Comparison of ENCODE assay signal across 21 mouse cellular contexts in the genomic region with DNA sequence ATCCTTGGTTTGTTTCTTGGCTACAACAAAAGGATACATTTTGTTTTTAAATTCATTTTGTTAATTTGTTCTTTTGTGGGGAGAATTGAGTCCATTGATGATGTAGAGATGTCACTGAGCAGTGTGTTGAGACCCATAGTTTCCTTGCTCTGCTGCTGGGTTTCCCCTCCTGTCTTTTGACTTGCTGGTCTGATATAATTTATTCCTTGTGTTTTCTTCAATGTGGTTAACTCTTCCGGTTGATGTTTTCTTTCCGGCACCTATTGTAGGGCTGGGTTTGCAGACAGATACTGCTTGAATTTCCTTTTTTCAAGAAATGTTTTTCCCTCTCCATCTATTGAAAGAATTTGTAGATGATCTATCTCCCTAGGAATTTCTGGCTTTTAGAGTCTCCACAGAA. TPM values are rescaled to one million over a fixed set of nuclear protein-coding genes. Genes with fewer than 3 reads are reported as not detected.
DNase-seq lines count a peak whose midpoint lies in the region; ATAC-seq and TF ChIP-seq lines count a peak whose summit lies in the region.
"Had no signal": no experiment of that assay in that cellular context is flagged by ENCODE, and none has a peak within 500 bp of the region (broad histone marks: within the 10 kb centered on the region; RNA-seq: fewer than 3 reads in every experiment).

No protein-coding gene starts in this region.

- H3K4me1 ChIP-seq in heart, embryonic 12.5 days (replicated peaks), result peaks cover 12% of the 10 kb centered on the region; the same call in 1 of the 2 replicates
- H3K4me1 ChIP-seq: embryonic facial prominence, embryonic 10.5 days; embryonic facial prominence, embryonic 12.5 days had no signal

- H3K36me3 ChIP-seq in heart, embryonic 12.5 days, result peaks cover 62% of the 10 kb centered on the region
- H3K36me3 ChIP-seq: embryonic facial prominence, embryonic 10.5 days; embryonic facial prominence, embryonic 12.5 days had no signal

- H3K4me2 ChIP-seq in heart, embryonic 12.5 days, result no peak overlapping the region
- H3K4me2 ChIP-seq: embryonic facial prominence, embryonic 12.5 days had no signal

- H3K27ac ChIP-seq in heart, embryonic 12.5 days (ENCODE audit: poor library complexity, severe bottlenecking), result no peak overlapping the region
- H3K27ac ChIP-seq in left cerebral cortex, adult 2 months, result no peak overlapping the region
- H3K27ac ChIP-seq: embryonic facial prominence, embryonic 10.5 days; embryonic facial prominence, embryonic 12.5 days had no signal

- no peak overlapping the region for H3K9ac ChIP-seq in heart, embryonic 12.5 days
- H3K9ac ChIP-seq: embryonic facial prominence, embryonic 12.5 days had no signal

- DNase-seq in heart, adult 11 months, result peak; percentile 17
- DNase-seq in layer of hippocampus, postnatal 10 days (ENCODE audit: low spot score in 2 of 2), result no peak
- no peak for DNase-seq in left cerebral cortex, adult 2 months (ENCODE audit: extremely low spot score in 1 of 2, low spot score in 2 of 2)
- DNase-seq: adrenal gland, adult 2 months; adrenal gland, postnatal 10 days; adrenal gland, postnatal 25 days; B cell, adult 2 months; cerebellum, adult 11-12 months; cerebellum, adult 2 months; cerebellum, adult 9-10 months; cerebellum, postnatal 10 days; cerebellum, postnatal 25 days had no signal

- intact Hi-C loops in left cerebral cortex, adult 2 months (cut with DNase I), result no loop called here

- no peak overlapping the region for H3K4me3 ChIP-seq in heart, embryonic 12.5 days
- H3K4me3 ChIP-seq in left cerebral cortex, adult 2 months, result no peak overlapping the region
- H3K4me3 ChIP-seq: embryonic facial prominence, embryonic 10.5 days; embryonic facial prominence, embryonic 12.5 days had no signal

- no peak for ATAC-seq in heart, embryonic 12.5 days (ENCODE audit: insufficient number of reproducible peaks, low FRiP score)
- ATAC-seq in activated CD4-positive, CD25-positive, alpha-beta regulatory T cell, adult 4 months, result peak; percentile 40
- ATAC-seq: forebrain, embryonic 14.5 days; forebrain, embryonic 16.5 days; Patski had no signal

- no peaks in the 10 kb centered on the region for H3K9me3 ChIP-seq in heart, embryonic 12.5 days (replicated peaks)
- H3K9me3 ChIP-seq: embryonic facial prominence, embryonic 10.5 days; embryonic facial prominence, embryonic 12.5 days; G1E had no signal

- no peak for TF ChIP-seq CTCF in left cerebral cortex, adult 2 months (IDR thresholded peaks at IDR 0.05)

- WGBS in heart, embryonic 12.5 days, result 85% methylated on average over 2 of the region's 2 CpGs

- no peaks in the 10 kb centered on the region for H3K27me3 ChIP-seq in heart, embryonic 12.5 days (replicated peaks)
- H3K27me3 ChIP-seq: CH12.LX; embryonic facial prominence, embryonic 12.5 days; Patski had no signal

RNA-seq across cellular contexts. Expression of a gene that starts 20.8 kb away (rescaled TPM):
- polyA plus RNA-seq in heart, embryonic 12.5 days (2016; fragmentation: Nextera tagmentation; extraction: Ambion mirVana), result 131 and 133 TPM in 2 replicates
- polyA plus RNA-seq in activated CD4-positive, CD25-positive, alpha-beta regulatory T cell, adult 4 months (2017; shearing (Covaris generic)), result under 1 TPM in 1 of 2 experiments, not detected in 1; 0.29 TPM
- 10 to 100 TPM; 23.9 to 26.0 TPM for total RNA-seq in layer of hippocampus, postnatal 10 days (2021)
- 1 to 10 TPM; 5.9 to 9.6 TPM for total RNA-seq in left cerebral cortex, adult 2 months (2021)
